Mouse (Mus musculus) MEL (cell line): Measurements from ENCODE around the gene 4932438A13Rik. TPM values are rescaled to one million over a fixed set of nuclear protein-coding genes. Genes with fewer than 3 reads are reported as not detected.

Experiments used
- DNase-seq: peaks from one replicate; pipeline ENCODE4 v3.0.0; 2011; ENCODE audit warnings: low read depth, low spot score
- H3K27ac ChIP-seq: 2 replicates; pipeline ENCODE4 v1.5.1; 2012; ENCODE audit warnings: low read depth, mild to moderate bottlenecking, control low read depth, low read length, moderate library complexity; ENCODE audit not compliant: control insufficient read depth
- H3K27me3 ChIP-seq, 2 experiments: fragments of 150-350 bp in 1 of 2; sonication (generic) in 1 of 2; 2 replicates each; pipeline ENCODE4 v1.6.1; 2012; ENCODE audit warnings: low read length in 2 of 2, mild to moderate bottlenecking in 2 of 2, improper control_type of control experiment in 1 of 2, moderate library complexity in 1 of 2; ENCODE audit not compliant: insufficient read depth in 2 of 2, control insufficient read depth in 1 of 2
- H3K36me3 ChIP-seq, 2 experiments: 2 replicates each; pipeline ENCODE4 v1.6.1; 2012 to 2014; ENCODE audit warnings: low read length in 2 of 2, improper control_type of control experiment in 1 of 2, inconsistent platforms in 1 of 2, mild to moderate bottlenecking in 1 of 2; ENCODE audit not compliant: insufficient read depth in 2 of 2, control insufficient read depth in 1 of 2
- H3K4me1 ChIP-seq, 2 experiments: fragments of 150-350 bp in 1 of 2; sonication (generic) in 1 of 2; 2 replicates each; pipeline ENCODE4 v1.6.1; 2012; ENCODE audit warnings: low read length in 2 of 2, improper control_type of control experiment in 1 of 2, mild to moderate bottlenecking in 1 of 2; ENCODE audit not compliant: insufficient read depth in 2 of 2, control insufficient read depth in 1 of 2
- H3K4me3 ChIP-seq, 2 experiments: fragments of 150-350 bp in 1 of 2; sonication (generic) in 1 of 2; 2 replicates each; pipeline ENCODE4 v1.5.1; 2012; ENCODE audit warnings: low read depth in 2 of 2, low read length in 2 of 2, mild to moderate bottlenecking in 2 of 2, moderate library complexity in 2 of 2, control low read depth in 1 of 2, improper control_type of control experiment in 1 of 2; ENCODE audit not compliant: control insufficient read depth in 1 of 2, insufficient read depth in 1 of 2
- H3K79me2 ChIP-seq: 2 replicates; pipeline ENCODE4 v1.6.1; 2012; ENCODE audit warnings: mild to moderate bottlenecking, low read length, moderate library complexity; ENCODE audit not compliant: control insufficient read depth, poor library complexity, insufficient read depth
- H3K9ac ChIP-seq: 2 replicates; pipeline ENCODE4 v1.6.1; 2012; ENCODE audit warnings: low read depth, mild to moderate bottlenecking, control low read depth, low read length, moderate library complexity; ENCODE audit not compliant: control insufficient read depth, poor library complexity, severe bottlenecking
- H3K9me3 ChIP-seq: fragments of 150-350 bp; sonication (generic); replicated peaks from 2 replicates; pipeline ENCODE4 v1.6.1; 2012; ENCODE audit warnings: mild to moderate bottlenecking, low read length, improper control_type of control experiment, moderate library complexity; ENCODE audit not compliant: insufficient read depth
- BHLHE40 ChIP-seq: IDR thresholded peaks from 2 replicates; pipeline ENCODE4 v1.6.1; 2012; ENCODE audit warnings: low read depth, mild to moderate bottlenecking, inconsistent platforms, low read length, improper control_type of control experiment, borderline replicate concordance
- CHD1 ChIP-seq: IDR thresholded peaks from 2 replicates; pipeline ENCODE4 v1.6.1; 2012; ENCODE audit warnings: low read depth, mild to moderate bottlenecking, inconsistent platforms, low read length, improper control_type of control experiment
- CHD2 ChIP-seq: IDR thresholded peaks from 2 replicates; pipeline ENCODE4 v1.6.1; 2011; ENCODE audit warnings: low read length, improper control_type of control experiment
- E2F4 ChIP-seq: IDR thresholded peaks from 2 replicates; pipeline ENCODE4 v1.6.1; 2011; ENCODE audit warnings: low read depth, low read length, improper control_type of control experiment, borderline replicate concordance
- ELF1 ChIP-seq: IDR thresholded peaks from 2 replicates; pipeline ENCODE4 v1.6.1; 2014; ENCODE audit warnings: low read depth, mild to moderate bottlenecking, inconsistent platforms, low read length, improper control_type of control experiment, moderate library complexity
- ETS1 ChIP-seq: IDR thresholded peaks from 2 replicates; pipeline ENCODE4 v1.6.1; 2012; ENCODE audit warnings: low read depth, mild to moderate bottlenecking, inconsistent platforms, low read length, improper control_type of control experiment, moderate library complexity
- GABPA ChIP-seq: IDR thresholded peaks from 2 replicates; pipeline ENCODE4 v1.6.1; 2012; ENCODE audit warnings: low read depth, mild to moderate bottlenecking, inconsistent platforms, low read length, improper control_type of control experiment, moderate library complexity
- HCFC1 ChIP-seq: IDR thresholded peaks from 2 replicates; pipeline ENCODE4 v1.6.1; 2012; ENCODE audit warnings: low read depth, mild to moderate bottlenecking, inconsistent platforms, low read length, improper control_type of control experiment, moderate library complexity
- KAT2A ChIP-seq: conservative IDR thresholded peaks from 2 replicates; pipeline ENCODE4 v1.6.1; 2012; ENCODE audit warnings: low read depth, low read length, improper control_type of control experiment, inconsistent platforms
- MAX ChIP-seq: IDR thresholded peaks from 2 replicates; pipeline ENCODE4 v1.6.1; 2011; ENCODE audit warnings: low read length, improper control_type of control experiment
- MAZ ChIP-seq: IDR thresholded peaks from 2 replicates; pipeline ENCODE4 v1.6.1; 2012; ENCODE audit warnings: low read depth, mild to moderate bottlenecking, inconsistent platforms, low read length, improper control_type of control experiment
- MEF2A ChIP-seq: IDR thresholded peaks from 2 replicates; pipeline ENCODE4 v1.6.1; 2014; ENCODE audit warnings: low read depth, mild to moderate bottlenecking, inconsistent platforms, low read length, improper control_type of control experiment; ENCODE audit not compliant: poor library complexity, insufficient replicate concordance, severe bottlenecking; ENCODE audit errors: extremely low read depth
- MXI1 ChIP-seq: IDR thresholded peaks from 2 replicates; pipeline ENCODE4 v1.6.1; 2011; ENCODE audit warnings: mild to moderate bottlenecking, low read depth, low read length, improper control_type of control experiment
- MYB ChIP-seq: IDR thresholded peaks from 2 replicates; pipeline ENCODE4 v1.6.1; 2011; ENCODE audit warnings: mild to moderate bottlenecking, low read depth, low read length, improper control_type of control experiment
- MYC ChIP-seq: IDR thresholded peaks from 2 replicates; pipeline ENCODE4 v1.6.1; 2011; ENCODE audit warnings: low read depth, mild to moderate bottlenecking, low read length, improper control_type of control experiment, moderate library complexity
- NRF1 ChIP-seq: IDR thresholded peaks from 2 replicates; pipeline ENCODE4 v1.6.1; 2014; ENCODE audit warnings: low read depth, mild to moderate bottlenecking, inconsistent platforms, low read length, improper control_type of control experiment, moderate library complexity; ENCODE audit not compliant: poor library complexity, insufficient read depth, severe bottlenecking
- POLR2AphosphoS2 ChIP-seq: IDR thresholded peaks from 2 replicates; pipeline ENCODE4 v1.6.1; 2011; ENCODE audit warnings: low read length, improper control_type of control experiment
- POLR2AphosphoS5 ChIP-seq: IDR thresholded peaks from 2 replicates; pipeline ENCODE4 v1.6.1; 2012; ENCODE audit warnings: low read depth, borderline replicate concordance, mild to moderate bottlenecking, inconsistent platforms, low read length, moderate library complexity, mixed read lengths
- SIN3A ChIP-seq: IDR thresholded peaks from 2 replicates; pipeline ENCODE4 v1.6.1; 2012; ENCODE audit warnings: low read length, improper control_type of control experiment, inconsistent platforms
- SMC3 ChIP-seq: IDR thresholded peaks from 2 replicates; pipeline ENCODE4 v1.6.1; 2011; ENCODE audit warnings: low read depth, low read length, improper control_type of control experiment
- TBP ChIP-seq: IDR thresholded peaks from 2 replicates; pipeline ENCODE4 v1.8.0; 2011; ENCODE audit warnings: low read depth, low read length, improper control_type of control experiment
- TCF12 ChIP-seq: IDR thresholded peaks from 2 replicates; pipeline ENCODE4 v1.6.1; 2014; ENCODE audit warnings: low read depth, mild to moderate bottlenecking, inconsistent platforms, low read length, improper control_type of control experiment, moderate library complexity
- USF2 ChIP-seq, 2 experiments: IDR thresholded peaks; 2 replicates each; pipeline ENCODE4 v1.6.1; 2011 to 2012; ENCODE audit warnings: improper control_type of control experiment in 2 of 2, low read length in 2 of 2, borderline replicate concordance in 1 of 2, inconsistent platforms in 1 of 2, low read depth in 1 of 2, mild to moderate bottlenecking in 1 of 2; ENCODE audit not compliant: insufficient read depth in 1 of 2
- ZMIZ1 ChIP-seq: IDR thresholded peaks from 2 replicates; pipeline ENCODE4 v1.6.1; 2012; ENCODE audit warnings: low read depth, mild to moderate bottlenecking, inconsistent platforms, low read length, improper control_type of control experiment, moderate library complexity
- polyA plus RNA-seq, 2 experiments: library from polyadenylated mRNA; stranded (reverse) in 1 of 2; unstranded in 1 of 2; fragments of >175 nt in 1 of 2; fragments of >200 nt in 1 of 2; gene quantifications; 2 replicates each; pipeline versions ENCODE4 v1.2.1 to v1.2.4; 2012; ENCODE audit warnings: low replicate concordance in 2 of 2, low read depth in 1 of 2; ENCODE audit not compliant: insufficient read length in 2 of 2, insufficient read depth in 1 of 2, missing spikeins in 1 of 2
- total RNA-seq: library from RNA; depleted of rRNA; stranded (reverse); fragments of 300-350 nt; gene quantifications from 2 replicates; pipeline ENCODE4 v1.2.3, GENCODE M21; 2012

The 4932438A13Rik gene
- total and polyA plus RNA-seq, 3 experiments: 11.7 to 102 (median 14.3) TPM

- TF ChIP-seq MYC: no peak
- no peak for TF ChIP-seq ETS1
- TF ChIP-seq ELF1: no peak
- TF ChIP-seq E2F4: no peak
- no peak for TF ChIP-seq ZMIZ1
- no peak for TF ChIP-seq MYB
- no peak for TF ChIP-seq CHD2
- no peak for TF ChIP-seq SIN3A
- no peak for TF ChIP-seq TBP
- no peak for TF ChIP-seq HCFC1
- TF ChIP-seq MAZ: no peak
- Histone ChIP-seq H3K4me1 (no peaks in the 10 kb centered on the region), H3K4me3 (no peak overlapping the region), H3K9ac (no peak overlapping the region), H3K36me3 (peaks cover 0 to 4% of the 10 kb centered on the region in 2 experiments; a peak in 3 of 4 replicates), H3K9me3 (no peaks in the 10 kb centered on the region), H3K27me3 (no peaks in the 10 kb centered on the region), H3K79me2 (no peaks in the 10 kb centered on the region), H3K27ac (no peak overlapping the region)
- DNase-seq: no peak
These were observed 79.2 kb downstream of the 4932438A13Rik start for GRCm38 (mm10) chr3:36942108-36942507.

DNA sequence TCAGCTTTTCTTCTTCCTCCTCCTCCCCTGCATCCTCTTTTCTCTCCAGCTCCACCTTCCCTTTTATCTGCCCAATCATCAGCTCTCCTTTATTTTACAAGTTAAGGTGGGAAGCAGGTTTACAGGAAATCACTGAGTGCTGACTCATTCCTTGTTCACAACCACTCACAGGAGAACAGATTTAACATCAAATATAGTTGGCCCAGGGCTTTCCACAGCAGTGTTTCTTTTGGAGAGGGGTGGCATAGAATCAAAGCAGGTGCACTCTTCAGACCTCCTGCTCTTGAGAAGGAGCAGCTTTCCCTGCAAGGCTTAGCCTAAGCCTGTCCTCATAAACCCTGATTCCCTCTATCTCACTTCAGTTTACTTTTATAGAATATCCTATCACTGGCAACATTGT, 80.8 kb downstream of the 4932438A13Rik start:
- DNase-seq: no peak
- peaks cover 2 to 4% of the 10 kb centered on the region in 2 experiments; a peak in 3 of 4 replicates for H3K36me3 ChIP-seq

DNA sequence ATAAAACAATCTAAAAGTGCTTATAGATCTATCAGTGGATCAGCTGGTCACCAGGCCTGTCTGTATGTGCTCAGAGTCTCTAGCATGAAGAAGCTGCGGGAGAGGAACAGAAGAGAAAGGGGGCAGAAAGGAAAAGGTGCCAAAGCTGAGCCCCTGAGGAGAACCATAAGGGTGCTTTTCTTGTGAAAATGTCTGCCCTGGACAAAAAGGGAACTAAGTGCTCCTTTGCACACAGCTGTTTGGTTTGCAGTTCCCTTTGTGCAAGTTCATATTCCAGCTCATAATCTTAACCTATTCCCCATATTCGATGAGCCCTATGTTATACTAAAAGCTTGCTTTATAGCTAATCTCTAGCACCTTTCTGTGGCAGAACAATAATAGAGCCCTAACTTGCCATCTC, 175.1 kb downstream of the 4932438A13Rik start:
- Histone ChIP-seq H3K4me1 (no peaks in the 10 kb centered on the region), H3K27ac (no peak overlapping the region), H3K4me3 (no peak overlapping the region)
- TF ChIP-seq NRF1: no peak
- TF ChIP-seq HCFC1: no peak
- TF ChIP-seq BHLHE40: no peak
- no peak for TF ChIP-seq POLR2AphosphoS2
- TF ChIP-seq MAX: no peak
- no peak for TF ChIP-seq MEF2A
- TF ChIP-seq USF2 (IDR thresholded peaks at IDR 0.05; ENCODE audit: borderline replicate concordance in 1 of 2, insufficient read depth in 1 of 2, low read depth in 1 of 2, low read length in 2 of 2): no peak
- TF ChIP-seq MXI1: no peak
- TF ChIP-seq MYB: no peak
- no peak for TF ChIP-seq TBP
- no peak for TF ChIP-seq SIN3A
- TF ChIP-seq TCF12: no peak
- TF ChIP-seq CHD1: no peak
- no peak for TF ChIP-seq KAT2A
- TF ChIP-seq, all 39 proteins: peak for 0
- no peaks in the 10 kb centered on the region for H3K9me3 ChIP-seq
- no peaks in the 10 kb centered on the region for H3K27me3 ChIP-seq
- peak; percentile 23 for DNase-seq
- peaks cover 0 to 4% of the 10 kb centered on the region in 2 experiments; a peak in 2 of 4 replicates for H3K36me3 ChIP-seq
- H3K9ac ChIP-seq: no peak overlapping the region
- no peaks in the 10 kb centered on the region for H3K79me2 ChIP-seq

More for the DNA sequence above, 80.8 kb downstream of the 4932438A13Rik start:
- no peaks in the 10 kb centered on the region for H3K4me1 ChIP-seq
- TF ChIP-seq HCFC1 (no peak), POLR2AphosphoS5 (no peak), GABPA (no peak), MYB (no peak), BHLHE40 (no peak), SMC3 (no peak)
- H3K27me3 ChIP-seq: no peaks in the 10 kb centered on the region
- H3K4me3 ChIP-seq: no peak overlapping the region
- no peaks in the 10 kb centered on the region for H3K79me2 ChIP-seq
- no peaks in the 10 kb centered on the region for H3K9me3 ChIP-seq
- H3K9ac ChIP-seq: no peak overlapping the region
- H3K27ac ChIP-seq: no peak overlapping the region
